Mouse (Mus musculus) MEL (cell line): Measurements from ENCODE around the gene Ebi3. TPM values are rescaled to one million over a fixed set of nuclear protein-coding genes. Genes with fewer than 3 reads are reported as not detected.

ENCODE experiments used
- DNase-seq: peaks from one replicate; pipeline ENCODE4 v3.0.0; 2011; ENCODE audit warnings: low read depth, low spot score
- H3K27ac ChIP-seq: 2 replicates; pipeline ENCODE4 v1.5.1; 2012; ENCODE audit warnings: low read depth, mild to moderate bottlenecking, control low read depth, low read length, moderate library complexity; ENCODE audit not compliant: control insufficient read depth
- H3K27me3 ChIP-seq, 2 experiments: fragments of 150-350 bp in 1 of 2; sonication (generic) in 1 of 2; 2 replicates each; pipeline ENCODE4 v1.6.1; 2012; ENCODE audit warnings: low read length in 2 of 2, mild to moderate bottlenecking in 2 of 2, improper control_type of control experiment in 1 of 2, moderate library complexity in 1 of 2; ENCODE audit not compliant: insufficient read depth in 2 of 2, control insufficient read depth in 1 of 2
- H3K36me3 ChIP-seq, 2 experiments: 2 replicates each; pipeline ENCODE4 v1.6.1; 2012 to 2014; ENCODE audit warnings: low read length in 2 of 2, improper control_type of control experiment in 1 of 2, inconsistent platforms in 1 of 2, mild to moderate bottlenecking in 1 of 2; ENCODE audit not compliant: insufficient read depth in 2 of 2, control insufficient read depth in 1 of 2
- H3K4me1 ChIP-seq, 2 experiments: fragments of 150-350 bp in 1 of 2; sonication (generic) in 1 of 2; 2 replicates each; pipeline ENCODE4 v1.6.1; 2012; ENCODE audit warnings: low read length in 2 of 2, improper control_type of control experiment in 1 of 2, mild to moderate bottlenecking in 1 of 2; ENCODE audit not compliant: insufficient read depth in 2 of 2, control insufficient read depth in 1 of 2
- H3K4me3 ChIP-seq, 2 experiments: fragments of 150-350 bp in 1 of 2; sonication (generic) in 1 of 2; 2 replicates each; pipeline ENCODE4 v1.5.1; 2012; ENCODE audit warnings: low read depth in 2 of 2, low read length in 2 of 2, mild to moderate bottlenecking in 2 of 2, moderate library complexity in 2 of 2, control low read depth in 1 of 2, improper control_type of control experiment in 1 of 2; ENCODE audit not compliant: control insufficient read depth in 1 of 2, insufficient read depth in 1 of 2
- H3K79me2 ChIP-seq: 2 replicates; pipeline ENCODE4 v1.6.1; 2012; ENCODE audit warnings: mild to moderate bottlenecking, low read length, moderate library complexity; ENCODE audit not compliant: control insufficient read depth, poor library complexity, insufficient read depth
- H3K9ac ChIP-seq: 2 replicates; pipeline ENCODE4 v1.6.1; 2012; ENCODE audit warnings: low read depth, mild to moderate bottlenecking, control low read depth, low read length, moderate library complexity; ENCODE audit not compliant: control insufficient read depth, poor library complexity, severe bottlenecking
- H3K9me3 ChIP-seq: fragments of 150-350 bp; sonication (generic); replicated peaks from 2 replicates; pipeline ENCODE4 v1.6.1; 2012; ENCODE audit warnings: mild to moderate bottlenecking, low read length, improper control_type of control experiment, moderate library complexity; ENCODE audit not compliant: insufficient read depth
- CHD1 ChIP-seq: IDR thresholded peaks from 2 replicates; pipeline ENCODE4 v1.6.1; 2012; ENCODE audit warnings: low read depth, mild to moderate bottlenecking, inconsistent platforms, low read length, improper control_type of control experiment
- CHD2 ChIP-seq: IDR thresholded peaks from 2 replicates; pipeline ENCODE4 v1.6.1; 2011; ENCODE audit warnings: low read length, improper control_type of control experiment
- CTCF ChIP-seq, 3 experiments: IDR thresholded peaks in 2 of 3; conservative IDR thresholded peaks in 1 of 3; 2 replicates each; pipeline ENCODE4 v1.5.1; 2011 to 2012; ENCODE audit warnings: low read length in 3 of 3, low read depth in 2 of 3, mild to moderate bottlenecking in 2 of 3, improper control_type of control experiment in 1 of 3, inconsistent platforms in 1 of 3, mixed read lengths in 1 of 3, moderate library complexity in 1 of 3; ENCODE audit not compliant: control insufficient read depth in 1 of 3, insufficient read depth in 1 of 3, poor library complexity in 1 of 3, severe bottlenecking in 1 of 3
- GABPA ChIP-seq: IDR thresholded peaks from 2 replicates; pipeline ENCODE4 v1.6.1; 2012; ENCODE audit warnings: low read depth, mild to moderate bottlenecking, inconsistent platforms, low read length, improper control_type of control experiment, moderate library complexity
- GATA1 ChIP-seq: IDR thresholded peaks from 2 replicates; pipeline ENCODE4 v1.6.1; 2011; ENCODE audit warnings: low read depth, low read length, improper control_type of control experiment
- HCFC1 ChIP-seq: IDR thresholded peaks from 2 replicates; pipeline ENCODE4 v1.6.1; 2012; ENCODE audit warnings: low read depth, mild to moderate bottlenecking, inconsistent platforms, low read length, improper control_type of control experiment, moderate library complexity
- KAT2A ChIP-seq: conservative IDR thresholded peaks from 2 replicates; pipeline ENCODE4 v1.6.1; 2012; ENCODE audit warnings: low read depth, low read length, improper control_type of control experiment, inconsistent platforms
- MAZ ChIP-seq: IDR thresholded peaks from 2 replicates; pipeline ENCODE4 v1.6.1; 2012; ENCODE audit warnings: low read depth, mild to moderate bottlenecking, inconsistent platforms, low read length, improper control_type of control experiment
- MEF2A ChIP-seq: IDR thresholded peaks from 2 replicates; pipeline ENCODE4 v1.6.1; 2014; ENCODE audit warnings: low read depth, mild to moderate bottlenecking, inconsistent platforms, low read length, improper control_type of control experiment; ENCODE audit not compliant: poor library complexity, insufficient replicate concordance, severe bottlenecking; ENCODE audit errors: extremely low read depth
- MXI1 ChIP-seq: IDR thresholded peaks from 2 replicates; pipeline ENCODE4 v1.6.1; 2011; ENCODE audit warnings: mild to moderate bottlenecking, low read depth, low read length, improper control_type of control experiment
- MYC ChIP-seq: IDR thresholded peaks from 2 replicates; pipeline ENCODE4 v1.6.1; 2011; ENCODE audit warnings: low read depth, mild to moderate bottlenecking, low read length, improper control_type of control experiment, moderate library complexity
- NELFE ChIP-seq: IDR thresholded peaks from 2 replicates; pipeline ENCODE4 v1.6.1; 2011; ENCODE audit warnings: low read depth, low read length, improper control_type of control experiment
- NRF1 ChIP-seq: IDR thresholded peaks from 2 replicates; pipeline ENCODE4 v1.6.1; 2014; ENCODE audit warnings: low read depth, mild to moderate bottlenecking, inconsistent platforms, low read length, improper control_type of control experiment, moderate library complexity; ENCODE audit not compliant: poor library complexity, insufficient read depth, severe bottlenecking
- POLR2A ChIP-seq, 2 experiments: IDR thresholded peaks; 2 replicates each; pipeline ENCODE4 v1.6.1; 2011 to 2012; ENCODE audit warnings: low read length in 2 of 2, mild to moderate bottlenecking in 2 of 2, control low read depth in 1 of 2, improper control_type of control experiment in 1 of 2, low read depth in 1 of 2, moderate library complexity in 1 of 2; ENCODE audit not compliant: control insufficient read depth in 1 of 2, insufficient read depth in 1 of 2, poor library complexity in 1 of 2
- POLR2AphosphoS2 ChIP-seq: IDR thresholded peaks from 2 replicates; pipeline ENCODE4 v1.6.1; 2011; ENCODE audit warnings: low read length, improper control_type of control experiment
- RCOR1 ChIP-seq: IDR thresholded peaks from 2 replicates; pipeline ENCODE4 v1.6.1; 2012; ENCODE audit warnings: low read depth, mild to moderate bottlenecking, inconsistent platforms, low read length, improper control_type of control experiment
- SIN3A ChIP-seq: IDR thresholded peaks from 2 replicates; pipeline ENCODE4 v1.6.1; 2012; ENCODE audit warnings: low read length, improper control_type of control experiment, inconsistent platforms
- SMC3 ChIP-seq: IDR thresholded peaks from 2 replicates; pipeline ENCODE4 v1.6.1; 2011; ENCODE audit warnings: low read depth, low read length, improper control_type of control experiment
- TBP ChIP-seq: IDR thresholded peaks from 2 replicates; pipeline ENCODE4 v1.8.0; 2011; ENCODE audit warnings: low read depth, low read length, improper control_type of control experiment
- TCF12 ChIP-seq: IDR thresholded peaks from 2 replicates; pipeline ENCODE4 v1.6.1; 2014; ENCODE audit warnings: low read depth, mild to moderate bottlenecking, inconsistent platforms, low read length, improper control_type of control experiment, moderate library complexity
- UBTF ChIP-seq: IDR thresholded peaks from 2 replicates; pipeline ENCODE4 v1.6.1; 2012; ENCODE audit warnings: low read depth, mild to moderate bottlenecking, inconsistent platforms, low read length, improper control_type of control experiment, moderate library complexity, borderline replicate concordance; ENCODE audit not compliant: insufficient read depth
- ZC3H11A ChIP-seq: IDR thresholded peaks from 2 replicates; pipeline ENCODE4 v1.6.1; 2012; ENCODE audit warnings: low read depth, mild to moderate bottlenecking, inconsistent platforms, low read length, improper control_type of control experiment
- ZKSCAN1 ChIP-seq: IDR thresholded peaks from 2 replicates; pipeline ENCODE4 v1.6.1; 2012; ENCODE audit warnings: low read depth, mild to moderate bottlenecking, inconsistent platforms, low read length, improper control_type of control experiment, moderate library complexity
- polyA plus RNA-seq, 2 experiments: library from polyadenylated mRNA; stranded (reverse) in 1 of 2; unstranded in 1 of 2; fragments of >175 nt in 1 of 2; fragments of >200 nt in 1 of 2; gene quantifications; 2 replicates each; pipeline versions ENCODE4 v1.2.1 to v1.2.4; 2012; ENCODE audit warnings: low replicate concordance in 2 of 2, low read depth in 1 of 2; ENCODE audit not compliant: insufficient read length in 2 of 2, insufficient read depth in 1 of 2, missing spikeins in 1 of 2
- total RNA-seq: library from RNA; depleted of rRNA; stranded (reverse); fragments of 300-350 nt; gene quantifications from 2 replicates; pipeline ENCODE4 v1.2.3, GENCODE M21; 2012

The Ebi3 gene
- total and polyA plus RNA-seq, 3 experiments, result 0.15 to 0.86 TPM; not detected in 1

DNA sequence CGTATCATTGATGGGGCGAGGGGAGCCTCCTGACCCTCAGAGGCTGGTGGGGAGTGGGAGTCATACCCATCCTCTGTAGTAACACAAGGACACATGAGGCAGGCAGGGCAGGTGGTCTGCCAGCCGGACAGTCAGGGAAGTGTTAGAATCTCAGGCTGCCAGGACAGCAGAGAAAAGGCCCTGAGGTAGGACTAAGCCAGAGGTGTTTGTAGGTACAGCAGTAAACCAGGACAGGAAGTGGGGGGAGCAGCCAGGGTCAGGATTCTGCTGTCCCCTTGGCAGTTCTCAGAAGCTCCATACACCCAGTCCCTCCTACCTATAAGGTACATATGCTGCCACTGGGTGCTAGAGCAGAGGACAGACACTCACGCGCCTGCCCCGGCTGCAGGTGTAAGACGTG lies 9.2 kb downstream of the Ebi3 start:
- peaks cover 6 to 15% of the 10 kb centered on the region in 2 experiments; a peak in 3 of 4 replicates for H3K4me1 ChIP-seq
- no peak overlapping the region for H3K4me3 ChIP-seq
- H3K9ac ChIP-seq, result no peak overlapping the region
- H3K79me2 ChIP-seq, result peaks cover 10% of the 10 kb centered on the region
- no peak for DNase-seq
- H3K27ac ChIP-seq, result no peak overlapping the region
- peaks cover 0 to 5% of the 10 kb centered on the region in 2 experiments; a peak in 2 of 4 replicates for H3K36me3 ChIP-seq
- no peaks in the 10 kb centered on the region for H3K9me3 ChIP-seq
- TF ChIP-seq POLR2A (IDR thresholded peaks at IDR 0.05; ENCODE audit: control insufficient read depth in 1 of 2, insufficient read depth in 1 of 2, low read depth in 1 of 2, low read length in 2 of 2, poor library complexity in 1 of 2), result no peak
- TF ChIP-seq RCOR1, result no peak
- TF ChIP-seq NELFE, result no peak
- no peak for TF ChIP-seq SMC3
- no peak for TF ChIP-seq MEF2A
- no peak for TF ChIP-seq GABPA
- TF ChIP-seq POLR2AphosphoS2, result no peak
- no peak for TF ChIP-seq CHD1
- TF ChIP-seq MYC, result no peak
- no peak for TF ChIP-seq KAT2A
- TF ChIP-seq TBP, result no peak
- no peak for TF ChIP-seq CTCF (IDR thresholded peaks at IDR 0.05 in 2 of 3, conservative IDR thresholded peaks at IDR 0.05 in 1 of 3; ENCODE audit: control insufficient read depth in 1 of 3, insufficient read depth in 1 of 3, low read depth in 2 of 3, low read length in 3 of 3, poor library complexity in 1 of 3, severe bottlenecking in 1 of 3)
- TF ChIP-seq HCFC1, result no peak
- TF ChIP-seq CHD2, result no peak
- H3K27me3 ChIP-seq, result no peaks in the 10 kb centered on the region

DNA sequence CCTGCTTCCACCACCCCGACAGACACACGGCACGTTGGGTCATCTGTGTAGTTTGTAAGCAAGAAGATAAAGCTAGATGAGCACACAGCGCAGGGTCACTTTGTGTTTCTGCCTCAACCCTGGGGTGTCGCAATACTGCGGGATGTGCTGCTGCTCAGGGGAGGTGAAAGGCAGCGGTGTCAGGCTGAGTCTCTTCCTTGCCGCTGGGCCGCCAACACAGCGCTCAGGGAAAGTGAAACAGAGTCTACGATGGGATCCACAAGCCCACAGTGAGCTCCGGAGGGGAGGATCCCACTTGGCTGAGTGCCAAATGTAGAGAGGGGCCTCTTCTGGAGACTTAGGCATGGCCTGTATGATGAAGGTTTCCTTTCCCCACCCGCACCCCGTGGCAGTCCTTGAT lies 10.7 kb downstream of the Ebi3 start:
- TF ChIP-seq NRF1, result no peak
- TF ChIP-seq SIN3A, result no peak
- TF ChIP-seq MEF2A, result no peak
- TF ChIP-seq GABPA, result no peak
- no peak for TF ChIP-seq NELFE
- no peak for TF ChIP-seq ZKSCAN1
- no peak for TF ChIP-seq MAZ
- no peak for TF ChIP-seq TCF12
- no peak for TF ChIP-seq ZC3H11A
- TF ChIP-seq CTCF (IDR thresholded peaks at IDR 0.05 in 2 of 3, conservative IDR thresholded peaks at IDR 0.05 in 1 of 3; ENCODE audit: control insufficient read depth in 1 of 3, insufficient read depth in 1 of 3, low read depth in 2 of 3, low read length in 3 of 3, poor library complexity in 1 of 3, severe bottlenecking in 1 of 3), result no peak
- TF ChIP-seq MXI1, result no peak
- no peak for TF ChIP-seq GATA1
- no peak for TF ChIP-seq CHD2
- no peak for TF ChIP-seq UBTF
- TF ChIP-seq SMC3, result no peak
- no peak for DNase-seq
- H3K9me3 ChIP-seq, result no peaks in the 10 kb centered on the region
- H3K4me1 ChIP-seq, result peaks cover 2 to 9% of the 10 kb centered on the region in 2 experiments; a peak in 1 of 4 replicates
- no peak overlapping the region for H3K9ac ChIP-seq
- peaks cover 0 to 5% of the 10 kb centered on the region in 2 experiments; a peak in 2 of 4 replicates for H3K36me3 ChIP-seq
- H3K27ac ChIP-seq, result no peak overlapping the region
- no peaks in the 10 kb centered on the region for H3K27me3 ChIP-seq
- no peak overlapping the region for H3K4me3 ChIP-seq
- H3K79me2 ChIP-seq, result peaks cover 10% of the 10 kb centered on the region
